Mouse (Mus musculus): Measurements from ENCODE around the gene Pgls.

Gene Pgls

DNA sequence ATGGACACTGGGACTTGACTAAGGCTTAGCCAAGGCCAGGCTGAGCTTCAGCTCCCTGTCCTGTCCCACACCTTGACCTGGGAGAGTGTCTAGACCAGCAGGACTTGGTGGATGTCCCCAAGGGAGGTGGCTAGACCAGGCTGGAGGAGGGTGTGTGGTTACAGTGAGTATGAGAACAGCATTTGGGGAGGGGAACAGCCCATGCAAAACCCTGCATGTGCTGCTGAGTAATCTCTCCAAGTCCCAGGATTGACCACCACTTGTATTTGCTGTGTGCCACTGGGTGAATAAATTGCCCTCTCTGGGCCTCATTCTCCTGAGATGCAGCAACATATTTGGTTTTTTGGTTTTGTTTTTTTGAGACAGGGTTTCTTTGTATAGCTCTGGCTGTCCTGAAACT lies 6.4 kb downstream of the Pgls start:
- no peak for DNase-seq (ENCODE audit: inconsistent age in 2 of 2, low spot score in 1 of 2)

DNA sequence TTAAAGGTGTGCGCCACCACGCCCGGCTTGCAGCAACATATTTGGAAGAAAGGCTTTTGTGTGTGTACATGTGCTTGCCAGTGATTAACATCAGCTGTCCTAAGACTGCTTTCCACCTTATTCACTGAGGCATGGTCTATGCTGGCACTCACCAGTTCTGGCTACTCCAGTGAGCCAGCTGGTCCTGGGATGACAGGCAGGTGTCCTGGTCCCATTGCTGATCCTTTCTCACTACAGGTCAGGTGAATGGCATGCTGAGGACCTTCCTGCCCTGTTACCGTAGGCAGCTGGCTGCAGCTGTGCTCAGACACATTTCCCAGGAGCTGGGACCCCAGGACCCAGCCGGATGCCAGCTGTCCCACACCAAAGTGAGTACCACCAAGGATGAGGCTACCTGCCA lies 6.9 kb downstream of the Pgls start:
- DNase-seq (ENCODE audit: inconsistent age in 2 of 2, low spot score in 1 of 2): no peak

DNA sequence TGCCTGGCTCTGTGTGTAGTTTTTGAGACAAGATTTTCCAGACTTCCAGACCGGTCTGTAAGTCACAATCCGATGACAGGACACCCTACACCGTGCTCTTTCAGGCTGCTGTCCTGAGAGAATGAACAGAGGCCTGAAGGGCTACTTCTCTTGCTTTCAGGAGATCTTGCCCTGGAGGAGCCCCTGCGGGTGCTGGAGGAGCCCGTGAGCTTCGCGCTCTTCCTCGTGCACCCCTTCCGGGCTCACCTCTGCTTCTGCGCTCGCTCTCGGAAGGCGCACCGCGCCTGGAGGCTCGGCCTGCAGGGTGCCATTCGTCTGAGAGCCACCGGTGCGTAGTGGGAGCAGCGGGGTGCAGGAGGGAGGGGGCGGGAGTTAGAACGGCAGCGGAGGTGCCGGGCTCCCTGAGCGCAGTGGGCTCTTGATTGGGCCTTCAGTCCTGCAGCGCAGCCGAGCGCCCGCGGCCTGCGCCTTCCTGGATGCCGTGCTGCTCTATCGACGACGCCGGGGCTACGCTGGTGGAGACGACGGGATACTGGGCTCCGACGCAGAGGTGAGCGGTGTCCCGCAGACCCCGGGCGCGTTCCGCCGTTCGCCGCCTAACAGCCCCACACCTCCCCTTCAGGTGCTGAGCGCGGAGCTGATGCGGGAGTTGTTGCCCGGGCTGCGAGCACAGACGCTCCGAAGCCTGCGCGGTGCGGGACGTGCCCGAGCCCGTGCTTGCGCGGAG lies 10.1 kb downstream of the Pgls start:
- no peak for DNase-seq (ENCODE audit: inconsistent age in 2 of 2, low spot score in 1 of 2)

DNA sequence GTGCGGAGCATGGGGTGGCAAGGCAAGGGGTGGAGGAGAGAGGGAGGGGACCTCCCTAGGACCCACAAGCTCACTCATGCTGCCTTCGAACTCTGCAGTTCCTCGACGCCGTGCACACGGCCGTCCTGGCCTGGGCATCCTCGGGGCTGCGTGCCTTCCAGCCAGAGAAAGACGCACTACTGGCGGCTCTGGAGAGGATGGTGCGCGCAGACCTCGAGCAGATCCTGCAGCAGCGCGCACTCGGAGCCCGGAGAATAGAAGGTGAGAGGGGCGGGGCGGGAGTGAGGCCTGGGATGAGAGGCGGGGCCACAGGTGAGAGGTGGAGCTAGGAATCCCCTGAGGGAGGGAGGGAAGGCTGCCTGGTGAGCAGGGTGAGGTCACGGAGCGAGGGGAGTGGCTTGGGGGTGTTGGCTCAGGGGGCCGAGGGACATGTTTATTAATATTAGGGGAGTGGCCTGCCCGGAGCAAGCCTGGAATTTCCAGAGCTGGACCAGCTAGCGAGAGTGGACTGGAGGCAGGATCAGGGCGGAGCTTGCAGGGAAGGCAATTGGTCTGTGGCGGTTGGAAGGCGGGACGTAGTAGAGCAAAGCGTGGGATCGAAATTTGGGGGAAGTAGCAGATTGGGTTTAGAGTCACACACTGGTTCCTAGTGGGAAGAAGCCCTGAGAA lies 10.8 kb downstream of the Pgls start:
- peak; percentile 82 to 91 for DNase-seq (ENCODE audit: inconsistent age in 2 of 2, low spot score in 1 of 2)

DNA sequence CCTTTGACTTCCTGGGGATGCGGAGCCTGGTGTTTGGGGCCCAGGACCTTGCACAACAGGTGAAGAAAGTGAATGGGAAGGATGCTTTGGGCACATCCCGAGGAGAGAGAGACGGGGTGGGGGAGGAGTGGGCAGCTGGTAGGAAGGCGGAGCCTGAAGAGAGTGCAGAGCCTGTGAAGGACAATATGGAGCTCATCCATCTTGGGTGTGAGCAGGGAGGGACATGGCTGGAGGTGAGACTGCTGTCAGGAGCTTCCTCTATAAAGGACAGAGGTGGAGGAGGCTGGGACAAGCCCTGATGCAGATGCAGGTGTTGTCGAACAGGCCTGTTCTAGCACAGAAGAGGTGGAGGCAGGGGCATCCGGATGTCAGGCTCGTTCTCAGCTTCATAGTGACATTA lies 12.0 kb downstream of the Pgls start:
- DNase-seq (ENCODE audit: inconsistent age in 2 of 2, low spot score in 1 of 2): no peak

DNA sequence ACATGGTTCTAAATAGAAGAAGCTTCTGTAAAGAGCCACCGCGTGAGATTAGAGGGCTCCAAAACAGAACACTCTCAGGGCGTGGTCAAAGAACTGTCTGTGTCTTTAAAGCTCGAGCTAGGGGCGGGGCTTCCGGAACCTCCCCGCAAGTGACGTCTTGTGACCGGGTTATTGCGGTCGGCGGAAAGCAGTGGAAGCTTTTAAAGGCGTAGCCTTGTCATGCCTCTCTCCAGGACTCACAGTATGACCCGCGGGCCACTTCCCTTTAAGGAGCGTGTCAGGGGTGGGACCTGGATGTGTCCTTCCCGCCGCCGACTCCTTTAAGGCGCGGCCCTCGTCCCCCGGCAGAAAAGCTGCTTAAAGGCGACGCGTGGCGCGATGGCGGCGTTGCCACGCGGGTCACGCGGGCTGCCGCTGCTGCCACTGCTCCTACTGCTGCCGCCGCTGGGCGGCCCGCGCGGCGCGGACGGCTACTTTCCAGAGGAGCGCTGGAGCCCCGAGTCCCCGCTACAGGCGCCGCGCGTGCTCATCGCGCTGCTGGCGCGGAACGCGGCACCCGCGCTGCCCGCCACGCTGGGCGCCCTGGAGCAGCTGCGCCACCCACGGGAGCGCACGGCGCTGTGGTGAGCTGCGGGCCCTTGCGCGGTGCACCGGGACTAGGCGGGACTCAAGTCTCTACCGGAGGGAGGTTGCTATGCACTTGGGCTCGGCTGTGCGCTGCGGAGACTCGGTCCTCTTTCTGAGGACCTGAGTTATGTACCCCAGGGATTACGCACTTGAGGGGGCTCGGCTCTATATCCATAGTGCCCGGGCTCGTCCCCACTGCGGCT lies 19.1 kb downstream of the Pgls start, which contains the start of gene Colgalt1:
Colgalt1 (plus strand) TSS at position 177 of the 830 bp plus-strand sequence.
- DNase-seq (ENCODE audit: inconsistent age in 2 of 2, low spot score in 1 of 2): peak; percentile 98 to 99

DNA sequence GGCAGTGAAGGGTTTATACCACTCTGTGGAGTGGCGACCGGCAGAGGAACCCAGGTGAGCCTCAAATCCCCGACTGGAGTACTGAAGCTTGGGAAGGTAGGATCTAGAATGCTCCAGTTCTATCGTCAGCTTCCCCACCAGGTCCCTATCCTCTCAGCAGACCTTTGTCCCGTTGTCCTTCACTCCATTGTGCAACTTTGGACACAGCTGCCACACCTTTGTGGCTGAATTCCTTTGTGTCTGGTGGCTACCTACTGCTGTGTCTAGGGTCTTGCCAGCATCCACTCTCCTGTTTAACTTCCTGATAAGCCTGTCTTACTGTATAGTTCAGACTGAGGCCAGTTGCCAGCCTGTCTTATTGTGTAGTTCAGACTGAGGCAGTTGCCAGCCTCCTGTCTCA lies 20.2 kb downstream of the Pgls start:
- DNase-seq (ENCODE audit: inconsistent age in 2 of 2, low spot score in 1 of 2): no peak

DNA sequence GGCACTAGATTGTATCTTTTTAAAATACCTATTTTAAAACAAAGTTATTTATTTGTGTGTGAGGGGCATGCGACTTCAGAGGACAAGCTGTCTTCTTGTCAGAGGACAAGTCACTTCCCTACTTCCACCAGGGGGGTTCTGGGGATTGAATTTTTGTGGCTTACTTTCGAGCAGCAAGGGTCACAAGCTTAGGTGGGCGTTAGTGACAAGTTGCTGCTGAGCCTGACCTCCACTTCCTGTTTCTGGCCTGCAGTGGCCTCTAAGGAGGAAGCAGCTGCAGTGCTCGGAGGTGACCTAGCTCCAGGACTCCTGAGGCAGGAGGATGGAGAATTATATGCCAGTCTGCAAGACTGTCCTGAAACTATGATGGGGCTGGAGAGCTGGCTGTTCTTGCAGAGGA lies 21.4 kb downstream of the Pgls start:
- DNase-seq (ENCODE audit: inconsistent age in 2 of 2, low spot score in 1 of 2): no peak

DNA sequence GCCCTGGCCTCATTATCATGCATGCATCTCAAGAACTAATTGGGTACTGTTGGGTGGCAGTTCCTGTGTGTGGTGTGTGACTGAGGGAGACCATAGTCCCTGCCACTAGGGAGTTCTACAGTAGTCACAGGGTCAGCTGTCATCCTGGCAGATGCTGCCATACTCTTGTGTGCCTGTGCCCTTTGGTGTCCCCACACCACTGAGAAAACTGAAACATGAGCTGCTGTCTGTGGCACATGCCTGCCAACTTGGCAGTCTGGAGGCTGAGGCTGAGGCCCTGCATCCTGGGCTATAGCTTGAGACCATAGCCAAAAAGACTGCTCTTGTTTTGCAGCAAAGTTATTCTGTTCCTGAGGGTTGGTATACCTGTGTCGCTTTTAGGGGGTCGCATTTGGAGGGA lies 27.8 kb downstream of the Pgls start:
- no peak for DNase-seq (ENCODE audit: inconsistent age in 2 of 2, low spot score in 1 of 2)

DNA sequence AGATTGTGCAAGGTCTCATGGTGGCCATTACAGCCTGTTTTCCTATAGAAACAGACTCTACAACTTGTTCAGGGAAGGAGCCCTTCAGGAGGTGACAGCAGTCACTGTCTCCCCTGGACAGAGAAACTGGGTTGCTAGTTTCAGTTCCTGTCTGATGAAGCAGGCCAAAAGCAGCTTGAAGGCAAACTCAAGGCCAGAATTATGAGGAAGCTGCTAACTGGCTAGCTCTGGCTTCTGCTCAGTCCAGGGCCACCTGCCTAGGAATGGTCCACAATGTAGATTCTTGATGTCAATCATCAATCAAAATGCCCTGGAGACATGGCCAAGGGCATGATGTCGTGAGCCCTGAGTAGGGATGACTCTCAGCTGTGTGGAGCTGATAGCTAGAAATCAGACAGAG lies 33.1 kb downstream of the Pgls start:
- peak in 1 of 2 experiments; percentile 66 for DNase-seq (ENCODE audit: inconsistent age in 2 of 2, low spot score in 1 of 2)

DNA sequence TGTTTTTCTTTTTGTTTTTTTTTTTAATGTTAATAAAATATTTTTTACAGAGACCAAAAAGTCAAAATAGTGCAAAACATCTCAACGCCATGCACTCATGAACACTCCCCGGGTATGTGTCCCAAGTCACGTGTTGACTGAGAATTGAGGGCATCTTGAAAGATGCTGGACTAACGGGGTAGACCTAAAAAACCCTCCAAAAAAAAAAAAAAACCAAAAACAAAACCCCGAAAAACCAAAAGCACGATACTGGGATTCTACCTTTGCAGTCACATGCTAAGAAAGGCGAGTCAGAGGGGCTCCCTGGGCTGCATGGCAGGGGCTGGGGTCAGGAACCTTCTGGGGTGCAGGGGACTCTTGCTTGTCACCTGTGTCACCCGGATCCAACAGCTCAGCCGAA lies 34.8 kb downstream of the Pgls start:
- DNase-seq (ENCODE audit: inconsistent age in 2 of 2, low spot score in 1 of 2): no peak

DNA sequence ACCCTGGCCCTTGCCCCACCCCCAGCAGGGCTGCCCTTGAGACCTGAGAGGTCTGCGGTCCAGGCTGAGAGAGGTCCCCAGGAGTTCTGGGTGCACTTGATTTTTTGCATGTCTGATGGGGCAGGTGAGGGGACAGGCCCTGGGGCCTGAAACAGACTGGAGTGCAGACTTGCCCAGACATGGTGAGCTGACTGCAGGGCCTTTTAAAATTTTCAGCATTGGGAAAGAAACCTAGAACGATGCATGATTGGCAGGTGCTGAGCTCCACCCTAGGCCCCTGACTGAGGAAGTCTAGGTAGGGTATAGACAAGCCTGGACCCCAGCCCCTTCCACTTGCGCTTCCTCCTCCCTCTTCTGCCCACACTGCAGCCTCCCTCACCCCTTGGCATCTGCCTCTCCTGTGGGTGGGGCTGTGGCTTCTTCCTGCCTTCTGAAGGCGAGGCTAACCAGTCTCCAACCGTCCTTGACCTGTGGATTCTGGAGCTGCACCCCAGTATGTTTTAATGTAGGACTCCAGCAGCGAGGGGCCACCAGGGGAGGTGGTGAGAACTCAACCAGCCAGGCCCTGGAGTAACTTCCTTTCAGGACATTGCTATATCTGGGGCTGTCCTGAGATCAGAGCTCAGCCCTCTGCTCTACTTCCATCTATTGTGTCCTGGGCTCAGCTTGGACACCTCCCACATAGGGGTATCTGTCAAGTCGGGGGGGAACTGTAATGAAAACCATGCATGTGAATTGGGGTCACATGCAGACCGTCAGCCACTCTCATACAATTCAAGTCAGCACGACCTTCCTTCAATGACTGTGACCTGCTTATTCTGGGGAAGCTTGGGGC lies 35.5 kb downstream of the Pgls start:
- DNase-seq (ENCODE audit: inconsistent age in 2 of 2, low spot score in 1 of 2): peak; percentile 62 to 82

DNA sequence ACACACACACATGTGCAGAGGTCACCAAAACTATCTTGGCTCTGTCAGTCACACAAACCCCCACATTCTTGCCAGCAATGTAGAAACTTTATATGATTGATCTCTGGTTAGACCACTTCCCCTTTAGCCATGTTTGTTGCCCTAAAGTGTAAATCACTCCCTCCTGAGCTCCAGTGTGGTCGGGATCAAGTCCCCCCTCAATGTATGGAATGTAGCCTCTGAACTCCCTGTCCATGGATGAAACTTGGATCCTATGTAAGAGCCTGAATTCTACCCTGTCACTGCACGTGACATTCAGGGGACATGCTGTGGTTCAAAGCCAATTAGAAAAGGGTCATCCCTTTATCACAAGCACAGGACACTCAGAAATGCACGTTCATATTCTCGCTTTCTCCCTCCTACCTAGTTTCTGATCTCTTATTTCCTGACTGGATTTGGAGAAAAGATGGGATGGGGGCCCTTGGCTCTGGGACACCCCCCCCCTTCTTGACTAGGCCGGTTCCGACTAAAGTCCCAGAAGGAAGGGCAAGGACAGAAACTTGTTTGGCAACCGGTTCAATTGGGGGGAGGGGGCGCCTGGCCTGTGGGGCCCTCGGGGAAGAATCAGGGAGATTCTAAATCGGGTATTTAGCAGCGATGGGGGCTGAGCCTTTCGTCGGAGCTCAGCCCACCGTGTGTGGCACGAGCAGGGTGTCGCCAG lies 36.6 kb downstream of the Pgls start:
- no peak for DNase-seq (ENCODE audit: inconsistent age in 2 of 2, low spot score in 1 of 2)

DNA sequence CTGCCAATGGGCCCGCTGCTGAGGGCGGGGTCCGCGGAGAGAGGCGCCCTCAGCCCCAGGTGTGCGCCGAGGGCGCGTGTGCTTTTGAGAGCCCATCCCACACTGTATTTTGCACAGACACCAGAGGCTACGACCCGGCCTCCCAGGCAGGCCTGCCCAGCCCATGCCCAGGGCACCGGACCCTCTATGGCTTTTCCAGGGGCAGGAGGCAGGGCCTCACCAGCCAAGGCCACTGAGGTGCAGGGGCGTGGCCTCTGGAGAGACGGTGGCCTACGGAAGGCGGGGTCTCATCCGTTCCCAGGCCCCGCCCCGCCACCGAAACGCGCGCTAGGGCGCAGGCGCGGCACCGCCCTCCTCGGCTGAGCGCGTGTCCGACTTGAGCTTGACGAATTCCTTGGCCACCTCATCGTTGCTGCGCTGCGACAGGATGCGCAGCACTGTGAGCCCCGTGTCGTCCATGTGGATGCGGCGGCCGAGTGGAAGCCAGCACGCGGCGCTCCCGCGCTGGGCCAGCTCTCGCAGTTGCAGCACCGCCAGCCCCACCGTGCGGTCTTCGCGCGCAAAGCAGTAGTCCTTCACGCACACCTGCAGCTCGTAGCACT lies 37.2 kb downstream of the Pgls start:
- DNase-seq (ENCODE audit: inconsistent age in 2 of 2, low spot score in 1 of 2): peak; percentile 98 to 99

DNA sequence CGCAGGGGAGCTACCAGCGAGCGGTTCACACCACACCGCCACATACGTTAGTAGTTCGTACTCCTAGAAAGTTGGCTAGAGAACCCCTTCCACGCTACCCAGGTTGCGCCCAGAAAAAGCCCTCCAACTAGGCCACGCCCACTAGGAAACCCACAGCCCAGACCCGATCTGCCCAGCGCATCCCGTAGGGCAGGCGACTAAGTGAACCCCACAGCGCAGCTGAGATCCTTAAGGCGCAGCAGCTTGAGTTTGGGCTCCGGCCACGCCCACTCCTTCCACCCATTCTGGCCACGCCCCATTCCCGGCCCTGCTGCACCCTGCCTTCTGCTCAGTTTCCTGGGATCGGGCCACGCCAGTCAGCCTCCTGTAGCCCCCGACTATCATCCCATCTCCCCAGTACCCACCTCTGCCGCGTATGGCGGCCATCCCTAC lies 37.8 kb downstream of the Pgls start:
- DNase-seq (ENCODE audit: inconsistent age in 2 of 2, low spot score in 1 of 2): peak; percentile 84 to 88

DNA sequence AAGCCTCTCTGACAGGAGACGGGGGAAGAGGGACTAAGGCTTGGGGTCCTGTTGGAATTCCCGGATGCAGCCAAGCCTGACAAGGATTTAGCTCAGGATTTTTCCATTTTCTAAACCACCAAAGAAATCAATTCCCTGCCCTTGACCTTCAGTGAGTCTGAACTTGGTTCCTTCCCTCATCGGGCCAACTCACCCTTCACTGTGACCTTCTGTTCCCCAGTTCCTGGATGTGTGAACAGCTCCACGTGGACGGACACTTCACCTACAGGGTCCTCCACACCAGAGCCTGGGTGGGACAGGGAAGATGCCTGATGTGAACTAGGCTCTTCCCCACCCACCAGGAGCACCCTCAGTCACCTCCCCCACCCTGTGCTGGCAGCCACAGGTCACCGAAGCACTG lies 38.8 kb downstream of the Pgls start:
- peak; percentile 43 to 68 for DNase-seq (ENCODE audit: inconsistent age in 2 of 2, low spot score in 1 of 2)

DNA sequence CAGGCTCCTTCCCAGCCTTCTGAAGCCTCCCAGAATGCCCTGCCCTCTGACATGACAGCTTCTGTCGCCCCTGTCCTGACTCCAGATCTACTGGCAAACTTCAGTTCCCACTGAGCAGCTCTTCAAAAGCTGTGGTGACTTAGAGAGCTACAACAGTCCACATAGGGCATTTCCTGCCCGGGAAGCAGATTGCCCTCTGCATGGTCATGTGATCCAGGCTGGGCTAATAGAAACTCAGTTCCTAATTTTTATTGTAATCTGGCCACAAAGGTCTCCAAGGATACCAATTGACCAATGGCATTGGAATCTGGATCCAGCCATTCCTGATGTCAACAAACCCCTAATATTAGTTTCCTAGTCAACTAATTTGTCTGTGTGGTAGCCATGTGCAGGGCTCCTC lies 39.9 kb downstream of the Pgls start:
- DNase-seq (ENCODE audit: inconsistent age in 2 of 2, low spot score in 1 of 2): peak in 1 of 2 experiments; percentile 46

DNA sequence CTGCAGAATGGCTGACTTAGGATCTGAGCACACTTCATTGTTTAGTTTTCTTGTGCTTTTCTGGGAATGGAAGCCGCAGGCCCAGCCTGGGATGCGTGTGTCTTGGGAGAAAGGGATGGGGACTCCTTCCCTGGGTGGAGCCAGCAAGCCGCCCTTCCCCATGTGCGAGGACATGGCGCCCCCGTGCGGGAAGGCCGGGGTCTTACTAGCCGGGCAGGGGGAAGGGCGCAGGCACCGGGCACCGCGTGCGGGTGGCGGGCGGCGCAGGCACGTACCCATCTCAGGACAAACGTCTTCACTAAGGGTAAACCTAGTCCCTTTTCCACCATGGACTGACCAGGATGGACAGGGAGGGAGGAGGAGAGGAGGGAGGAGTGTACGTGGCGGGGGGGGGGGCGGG lies 41.2 kb downstream of the Pgls start:
- peak; percentile 81 to 89 for DNase-seq (ENCODE audit: inconsistent age in 2 of 2, low spot score in 1 of 2)

DNA sequence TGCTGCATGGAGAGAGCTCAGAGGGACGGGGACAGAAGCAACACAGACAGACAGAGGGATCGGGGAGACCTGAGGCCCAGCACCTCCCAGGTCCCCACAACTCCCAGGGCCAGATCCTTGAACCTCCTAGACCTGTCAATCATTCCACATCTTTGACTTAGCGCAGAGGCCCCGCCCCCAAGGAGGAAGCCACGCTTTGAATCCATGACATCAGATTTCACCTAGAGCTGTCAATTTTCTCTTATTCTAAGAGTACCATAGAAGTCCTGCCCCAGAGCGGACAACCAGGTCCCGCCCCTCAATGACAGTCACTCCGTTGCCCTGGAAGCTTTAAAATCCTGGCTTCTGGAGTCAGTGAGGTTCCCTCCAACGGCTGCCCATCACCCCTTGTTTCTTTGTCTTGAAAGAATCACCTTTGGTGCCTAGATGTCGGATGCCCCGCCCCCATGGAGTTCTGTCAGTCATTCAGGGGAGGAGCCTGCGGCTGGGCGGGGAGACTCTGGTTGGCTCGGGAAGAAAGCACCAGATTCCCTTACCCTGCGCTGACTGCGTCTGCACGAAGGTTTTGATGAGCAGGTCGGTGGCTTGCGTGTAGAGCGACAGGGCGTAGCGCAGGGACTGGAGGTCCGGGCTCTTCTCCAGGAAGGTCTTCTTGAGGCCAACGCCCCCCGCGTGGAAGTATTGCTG lies 42.1 kb downstream of the Pgls start:
- DNase-seq (ENCODE audit: inconsistent age in 2 of 2, low spot score in 1 of 2): peak; percentile 81 to 92
